Mouse (Mus musculus) embryonic fibroblast, embryonic 13.5 days (primary cell): ENCODE data around the gene Dcp1b.

Experiments
- CTCF ChIP-seq: IDR thresholded peaks from 2 replicates; pipeline ENCODE4 v1.5.1; 2011; ENCODE audit warnings: mild to moderate bottlenecking, control low read depth, low read length, moderate library complexity, borderline replicate concordance; ENCODE audit not compliant: insufficient read depth
- POLR2A ChIP-seq: IDR thresholded peaks from 2 replicates; pipeline ENCODE4 v1.6.1; 2011; ENCODE audit warnings: low read depth, mild to moderate bottlenecking, control low read depth, low read length, moderate library complexity

- TF ChIP-seq CTCF (no peak), POLR2A (no peak)
Observed at GRCm38 (mm10) chr6:119224451-119225195, 49.6 kb downstream of the Dcp1b start.
